Mouse (Mus musculus) myocyte (in vitro differentiated cells): ENCODE data around the gene Gm20521. TPM values are rescaled to one million over a fixed set of nuclear protein-coding genes. Genes with fewer than 3 reads are reported as not detected.

Experiments
- polyA plus RNA-seq: library from polyadenylated mRNA; unstranded; fragments of >200 nt; fragmentation: generic; extraction: Trizol; gene quantifications from one replicate; pipeline ENCODE4 v1.2.1, GENCODE M21; 2012; ENCODE audit warnings: missing spikeins

Gene Gm20521
- polyA plus RNA-seq, 1 experiment, result 0.47 TPM

Other genes with a start within 250 kb of the Gm20521 start
- not detected for gene Gm17606, start 242.5 kb upstream of the Gm20521 start, polyA plus RNA-seq
- 4.3 TPM for gene Cdh24, start 242.1 kb upstream of the Gm20521 start, polyA plus RNA-seq
- gene 1700123O20Rik, start 197.2 kb upstream of the Gm20521 start, polyA plus RNA-seq, result 36.3 TPM
- 77.3 TPM for gene Acin1, start 196.5 kb upstream of the Gm20521 start, polyA plus RNA-seq
- 0.04 TPM for gene Gm29776, start 184.6 kb upstream of the Gm20521 start, polyA plus RNA-seq
- gene Cebpe, start 171.3 kb upstream of the Gm20521 start, polyA plus RNA-seq, result not detected
- not detected for gene Slc7a8, start 101.5 kb upstream of the Gm20521 start, polyA plus RNA-seq
- not detected for gene Rnf212b, start 69.3 kb upstream of the Gm20521 start, polyA plus RNA-seq
- 2.5 TPM for gene Homez, start 12.5 kb upstream of the Gm20521 start, polyA plus RNA-seq
- 0.71 TPM for gene Ppp1r3e, start 5.9 kb upstream of the Gm20521 start, polyA plus RNA-seq
- 20.5 TPM for gene Bcl2l2, start 64 bp upstream of the Gm20521 start, polyA plus RNA-seq
- 70.6 TPM for gene Pabpn1, start 9.1 kb downstream of the Gm20521 start, polyA plus RNA-seq
- gene Slc22a17, start 29.7 kb downstream of the Gm20521 start, polyA plus RNA-seq, result 0.92 TPM
- gene Efs, start 42.7 kb downstream of the Gm20521 start, polyA plus RNA-seq, result 0.95 TPM
- 0.05 TPM for gene Il25, start 49.3 kb downstream of the Gm20521 start, polyA plus RNA-seq
- not detected for gene Cmtm5, start 52.8 kb downstream of the Gm20521 start, polyA plus RNA-seq
- gene Myh6, start 83.5 kb downstream of the Gm20521 start, polyA plus RNA-seq, result 15.0 TPM
- gene Gm17428, start 93.5 kb downstream of the Gm20521 start, polyA plus RNA-seq, result not detected
- gene Myh7, start 111.2 kb downstream of the Gm20521 start, polyA plus RNA-seq, result 56.5 TPM
- 39.4 TPM for gene Ngdn, start 132.0 kb downstream of the Gm20521 start, polyA plus RNA-seq
- gene Zfhx2, start 208.9 kb downstream of the Gm20521 start, polyA plus RNA-seq, result 0.98 TPM
- 10.8 TPM for gene Thtpa, start 211.3 kb downstream of the Gm20521 start, polyA plus RNA-seq
- gene Ap1g2, start 223.2 kb downstream of the Gm20521 start, polyA plus RNA-seq, result 6.5 TPM
- gene Jph4, start 233.5 kb downstream of the Gm20521 start, polyA plus RNA-seq, result not detected